Mouse (Mus musculus) kidney, embryonic 14.5 days (tissue): ENCODE results near the gene Man1a2. TPM values are rescaled to one million over a fixed set of nuclear protein-coding genes. Genes with fewer than 3 reads are reported as not detected.

Experiments used
- ATAC-seq: fragments of 200-750 bp; cut with Nextera tagmentation; 2 replicates; pipeline ENCODE4 v1.8.0; 2017; ENCODE audit warnings: moderate number of reproducible peaks, mild to moderate bottlenecking, moderate TSS enrichment, moderate library complexity; ENCODE audit not compliant: low FRiP score, low TSS enrichment
- H3K27ac ChIP-seq: fragments of 300-500 bp; sonication (generic); 2 replicates; pipeline ENCODE4 v1.5.1; 2014; ENCODE audit warnings: low read depth, mild to moderate bottlenecking, low read length, moderate library complexity, mixed read lengths
- H3K27me3 ChIP-seq: fragments of 300-500 bp; sonication (generic); 2 replicates; pipeline ENCODE4 v1.6.1; 2014; ENCODE audit warnings: mild to moderate bottlenecking, low read length; ENCODE audit not compliant: control insufficient read depth, insufficient read depth
- H3K36me3 ChIP-seq: fragments of 300-500 bp; sonication (generic); 2 replicates; pipeline ENCODE4 v1.6.1; 2014; ENCODE audit warnings: low read length, mixed read lengths; ENCODE audit not compliant: control insufficient read depth, insufficient read depth
- H3K4me1 ChIP-seq: fragments of 300-500 bp; sonication (generic); 2 replicates; pipeline ENCODE4 v1.6.1; 2014; ENCODE audit warnings: low read length, mixed read lengths; ENCODE audit not compliant: control insufficient read depth, insufficient read depth
- H3K4me2 ChIP-seq: fragments of 300-500 bp; sonication (generic); replicated peaks from 2 replicates; pipeline ENCODE4 v1.6.1; 2014; ENCODE audit warnings: low read depth, mild to moderate bottlenecking, low read length
- H3K4me3 ChIP-seq: fragments of 300-500 bp; sonication (generic); 2 replicates; pipeline ENCODE4 v1.5.1; 2014; ENCODE audit warnings: mild to moderate bottlenecking, low read length
- H3K9ac ChIP-seq: fragments of 300-500 bp; sonication (generic); 2 replicates; pipeline ENCODE4 v1.6.1; 2014; ENCODE audit warnings: low read depth, mild to moderate bottlenecking, low read length, moderate library complexity
- H3K9me3 ChIP-seq: fragments of 300-500 bp; sonication (generic); 2 replicates; pipeline ENCODE4 v1.6.1; 2016; ENCODE audit warnings: low read length; ENCODE audit not compliant: control insufficient read depth
- WGBS: fragments of 180-500 bp; shearing (Covaris S2); extraction: QIAGEN DNeasy Blood & Tissue Kit; methylation state at CpG from one replicate; pipeline ENCODE4 v1.1.7; 2014; 5-methylcytosine and 5-hydroxymethylcytosine counted together
- polyA plus RNA-seq: library from polyadenylated mRNA; unstranded; fragments of >200 nt; fragmentation: Nextera tagmentation; extraction: Ambion mirVana; gene quantifications from 2 replicates; pipeline ENCODE4 v1.2.1, GENCODE M21; 2014

The Man1a2 gene
- polyA plus RNA-seq, 1 experiment from 2014 or later = 102 TPM

DNA sequence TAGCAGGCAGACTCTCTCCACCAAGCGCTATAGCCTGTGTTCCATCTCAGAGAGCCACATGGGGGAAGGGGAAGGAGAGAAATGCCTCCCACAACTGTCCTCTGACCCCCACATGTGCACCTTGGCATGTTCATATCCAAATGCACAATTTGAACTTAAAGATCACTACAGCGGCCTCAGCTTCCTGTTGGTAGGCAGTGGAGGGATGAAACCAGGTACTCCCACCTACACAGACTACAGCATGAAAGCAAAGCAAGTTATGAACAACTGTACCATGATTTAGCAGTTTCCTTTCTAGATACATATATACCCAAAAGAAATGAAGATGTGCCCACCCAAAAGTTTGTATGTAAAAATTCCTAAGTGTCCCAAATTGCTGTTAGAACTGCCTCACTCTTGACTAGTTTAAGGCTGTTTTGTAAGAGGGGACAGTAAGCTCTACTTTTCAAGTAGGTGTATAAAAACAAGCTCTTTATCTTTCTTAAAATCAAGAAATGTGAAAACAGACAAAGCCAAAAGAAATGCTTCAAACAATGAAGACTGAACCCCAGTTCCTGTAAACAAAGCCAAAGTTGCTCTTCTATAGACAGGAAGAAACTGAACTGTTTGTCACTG, 123.6 kb downstream of the Man1a2 start:
- Histone ChIP-seq H3K36me3 (no peaks in the 10 kb centered on the region; the same call in 1 of the 2 replicates), H3K9me3 (no peaks in the 10 kb centered on the region), H3K4me2 (no peak overlapping the region), H3K27me3 (no peaks in the 10 kb centered on the region), H3K4me1 (no peaks in the 10 kb centered on the region), H3K9ac (no peak overlapping the region), H3K27ac (no peak overlapping the region), H3K4me3 (no peak overlapping the region)
- no peak for ATAC-seq
- WGBS = 100% methylated on average over 2 of the region's 2 CpGs

DNA sequence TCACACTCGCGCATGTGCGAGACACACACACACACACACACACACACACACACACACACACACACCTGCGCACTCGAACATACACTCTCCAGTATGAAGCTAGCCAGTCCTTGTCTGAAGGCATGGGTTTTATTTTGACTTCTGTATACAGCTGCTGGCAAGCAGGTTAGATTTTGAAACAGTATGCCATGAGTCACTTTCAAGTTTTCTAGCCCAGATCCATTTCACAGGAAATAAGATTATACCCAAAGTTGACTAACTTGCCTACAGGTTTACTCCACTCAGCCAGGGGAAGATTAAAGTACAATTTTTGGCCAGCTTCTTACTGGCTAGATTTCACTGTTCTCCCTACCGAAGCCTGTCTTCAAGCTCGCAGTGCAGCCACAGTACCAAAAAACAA, 125.9 kb downstream of the Man1a2 start:
- Histone ChIP-seq H3K27ac (no peak overlapping the region), H3K36me3 (no peaks in the 10 kb centered on the region), H3K27me3 (no peaks in the 10 kb centered on the region), H3K4me1 (no peaks in the 10 kb centered on the region), H3K4me2 (no peak overlapping the region), H3K4me3 (no peak overlapping the region), H3K9me3 (no peaks in the 10 kb centered on the region), H3K9ac (no peak overlapping the region)
- no peak for ATAC-seq
- WGBS = 96% methylated on average over 7 of the region's 7 CpGs

DNA sequence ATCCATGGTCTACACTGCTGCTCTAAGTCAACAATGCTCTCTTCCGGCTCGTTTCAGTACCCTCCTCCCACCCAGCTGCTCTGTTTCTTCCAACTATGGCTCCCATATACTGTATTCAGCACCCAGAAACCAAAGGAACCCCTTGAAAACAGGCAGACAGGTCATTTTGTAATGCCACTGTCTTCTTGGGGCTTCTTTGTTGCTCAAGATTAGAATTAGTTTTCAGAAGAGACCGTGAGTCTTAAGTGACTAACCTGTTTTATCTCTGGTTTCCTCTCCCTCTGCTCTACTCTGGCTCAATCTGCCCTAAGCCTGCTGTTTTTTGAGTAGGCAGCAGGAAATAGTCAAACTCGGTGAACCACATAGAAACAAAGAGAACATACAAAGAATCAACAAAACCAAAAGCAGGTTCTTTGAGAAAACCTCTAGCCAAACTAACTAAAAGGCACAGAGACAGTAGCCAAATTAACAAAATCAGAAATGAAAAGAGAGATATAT, 127.0 kb downstream of the Man1a2 start:
- H3K27me3 ChIP-seq = no peaks in the 10 kb centered on the region
- no peak overlapping the region for H3K9ac ChIP-seq
- H3K4me3 ChIP-seq = no peak overlapping the region
- 68% methylated on average over 4 of the region's 4 CpGs for WGBS
- H3K4me2 ChIP-seq = no peak overlapping the region
- no peak for ATAC-seq
- no peaks in the 10 kb centered on the region for H3K4me1 ChIP-seq
- H3K27ac ChIP-seq = no peak overlapping the region
- no peaks in the 10 kb centered on the region for H3K9me3 ChIP-seq
- H3K36me3 ChIP-seq = no peaks in the 10 kb centered on the region

DNA sequence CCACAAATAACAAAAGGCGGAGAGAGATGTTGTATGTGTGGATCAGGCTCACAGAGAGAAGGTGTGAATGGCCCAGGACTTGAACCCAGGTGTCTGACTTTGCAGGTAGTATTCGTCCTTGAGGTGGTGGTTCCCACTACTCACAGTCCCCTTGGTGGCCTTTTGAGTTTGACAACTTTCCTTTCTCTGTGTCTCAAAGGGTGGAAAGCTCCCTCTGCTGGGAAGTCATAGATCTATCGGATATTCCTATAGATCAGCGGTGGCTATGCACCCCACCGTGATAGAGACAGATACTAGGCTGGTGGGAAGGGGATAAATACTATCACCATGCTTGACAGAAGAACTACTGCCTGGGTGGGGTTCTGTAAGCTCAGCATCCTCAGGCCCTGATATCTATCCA, 130.5 kb downstream of the Man1a2 start:
- no peaks in the 10 kb centered on the region for H3K27me3 ChIP-seq
- H3K4me1 ChIP-seq = no peaks in the 10 kb centered on the region
- H3K9ac ChIP-seq = no peak overlapping the region
- no peak for ATAC-seq
- no peak overlapping the region for H3K4me3 ChIP-seq
- WGBS = 54% methylated on average over 5 of the region's 5 CpGs
- no peak overlapping the region for H3K4me2 ChIP-seq
- H3K36me3 ChIP-seq = no peaks in the 10 kb centered on the region
- H3K9me3 ChIP-seq = no peaks in the 10 kb centered on the region
- no peak overlapping the region for H3K27ac ChIP-seq

DNA sequence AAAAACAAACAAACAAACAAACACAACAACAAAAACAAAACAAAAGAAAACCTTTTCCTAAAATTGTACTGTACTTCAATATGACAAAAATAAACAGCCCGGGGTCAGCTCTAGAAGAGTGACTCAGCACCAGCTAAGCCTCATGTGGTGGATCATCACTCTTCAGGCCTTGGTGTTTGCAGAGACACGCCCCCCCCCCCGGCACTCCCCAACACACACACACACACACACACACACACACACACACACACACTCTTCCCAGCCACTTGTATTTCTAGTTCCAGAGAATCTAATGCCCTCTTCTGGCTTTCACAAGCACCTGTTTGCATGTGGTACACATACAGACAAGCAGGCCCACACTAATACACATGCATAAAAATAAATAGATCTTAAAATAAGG, 133.1 kb downstream of the Man1a2 start:
- no peak overlapping the region for H3K4me3 ChIP-seq
- H3K36me3 ChIP-seq = no peaks in the 10 kb centered on the region
- WGBS = 100% methylated on average over 1 of the region's 3 CpGs
- H3K4me1 ChIP-seq = no peaks in the 10 kb centered on the region
- ATAC-seq = no peak
- no peaks in the 10 kb centered on the region for H3K27me3 ChIP-seq
- no peaks in the 10 kb centered on the region for H3K9me3 ChIP-seq
- H3K9ac ChIP-seq = no peak overlapping the region
- H3K27ac ChIP-seq = no peak overlapping the region
- H3K4me2 ChIP-seq = no peak overlapping the region

DNA sequence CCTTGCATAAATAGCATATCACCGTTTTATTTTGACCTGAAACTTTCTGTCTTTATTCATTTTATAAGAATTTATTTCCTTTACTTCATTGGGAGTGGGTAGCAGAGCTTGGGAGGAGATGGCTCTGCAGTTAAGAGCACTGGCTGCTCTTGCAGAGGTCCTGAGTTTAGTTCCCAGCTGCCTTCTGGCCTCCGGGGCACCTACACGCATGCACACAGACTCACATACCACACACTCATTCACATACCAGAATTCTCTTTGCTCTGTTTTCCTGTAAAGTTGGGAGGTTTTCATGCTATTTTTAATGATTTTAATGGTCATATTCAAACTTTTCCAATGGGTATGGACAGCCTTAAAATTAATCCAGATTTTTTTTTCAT, 137.4 kb downstream of the Man1a2 start:
- 79% methylated on average over 3 of the region's 3 CpGs for WGBS
- no peaks in the 10 kb centered on the region for H3K27me3 ChIP-seq
- H3K36me3 ChIP-seq = no peaks in the 10 kb centered on the region
- H3K4me1 ChIP-seq = no peaks in the 10 kb centered on the region
- no peak overlapping the region for H3K4me2 ChIP-seq
- H3K27ac ChIP-seq = no peak overlapping the region
- no peak overlapping the region for H3K9ac ChIP-seq
- no peaks in the 10 kb centered on the region for H3K9me3 ChIP-seq
- H3K4me3 ChIP-seq = no peak overlapping the region
- ATAC-seq = no peak

DNA sequence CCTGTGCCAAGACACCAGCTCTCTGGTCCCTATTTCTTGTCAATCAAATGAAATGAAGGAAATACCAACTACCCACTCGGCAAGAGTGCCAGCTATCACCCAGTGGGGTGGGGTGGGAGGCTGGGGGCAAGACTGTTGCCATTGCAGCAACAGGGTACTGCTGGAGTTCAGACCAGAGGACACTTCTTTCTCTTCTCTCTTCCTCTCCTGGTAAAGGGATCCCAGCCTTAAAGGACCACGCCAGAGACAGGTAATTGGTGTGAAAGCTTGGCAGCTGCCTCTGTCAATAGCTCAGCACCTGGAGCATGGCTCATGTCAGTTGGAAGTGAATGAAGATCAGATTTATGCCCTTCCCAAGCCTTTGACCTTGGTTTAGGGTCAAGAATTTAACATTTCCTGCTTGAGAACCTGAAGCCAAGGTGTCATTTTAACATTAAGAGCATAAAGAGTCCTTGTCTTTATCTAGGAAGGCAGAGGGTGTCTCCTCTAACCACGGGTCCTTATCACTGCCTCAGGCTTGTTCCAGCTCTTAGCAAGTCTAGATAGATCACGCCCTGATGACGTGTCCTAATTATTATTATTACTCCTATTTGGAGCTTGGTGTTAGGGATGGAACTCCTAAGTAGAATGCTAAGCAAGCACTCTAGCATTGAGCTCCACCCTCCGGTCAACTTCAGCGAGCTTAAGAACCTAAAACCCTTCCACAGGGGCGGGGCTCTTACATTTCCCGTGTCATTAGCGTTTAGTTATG, 138.0 kb downstream of the Man1a2 start:
- H3K4me1 ChIP-seq = no peaks in the 10 kb centered on the region
- ATAC-seq = no peak
- no peak overlapping the region for H3K4me3 ChIP-seq
- no peak overlapping the region for H3K4me2 ChIP-seq
- WGBS = 76% methylated on average over 10 of the region's 10 CpGs
- no peaks in the 10 kb centered on the region for H3K9me3 ChIP-seq
- H3K9ac ChIP-seq = no peak overlapping the region
- H3K27me3 ChIP-seq = no peaks in the 10 kb centered on the region
- no peaks in the 10 kb centered on the region for H3K36me3 ChIP-seq
- no peak overlapping the region for H3K27ac ChIP-seq

DNA sequence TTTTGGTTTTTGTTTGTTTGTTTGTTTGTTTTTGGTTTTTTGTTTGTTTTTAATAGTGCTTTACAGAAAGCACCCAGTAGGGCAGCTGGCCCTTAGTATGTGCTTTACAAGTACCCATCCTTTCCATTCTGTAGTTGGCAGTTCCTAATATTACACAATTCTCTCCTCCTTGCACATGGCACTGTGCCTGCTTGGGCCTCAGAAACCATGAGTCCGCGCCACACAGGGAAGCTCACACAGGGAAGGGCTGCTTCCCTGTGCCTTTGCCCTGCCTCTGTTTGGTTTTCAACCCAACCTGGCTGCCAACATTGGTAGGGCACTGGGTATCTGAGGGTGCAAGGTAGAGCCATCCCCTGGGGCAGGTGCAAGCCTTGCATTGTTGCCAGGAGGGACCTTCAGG, 148.6 kb downstream of the Man1a2 start:
- Histone ChIP-seq H3K9ac (no peak overlapping the region), H3K4me1 (no peaks in the 10 kb centered on the region), H3K4me3 (no peak overlapping the region), H3K27ac (no peak overlapping the region), H3K36me3 (no peaks in the 10 kb centered on the region), H3K4me2 (no peak overlapping the region), H3K9me3 (no peaks in the 10 kb centered on the region), H3K27me3 (no peaks in the 10 kb centered on the region)
- no peak for ATAC-seq
- 95% methylated on average over 2 of the region's 2 CpGs for WGBS

DNA sequence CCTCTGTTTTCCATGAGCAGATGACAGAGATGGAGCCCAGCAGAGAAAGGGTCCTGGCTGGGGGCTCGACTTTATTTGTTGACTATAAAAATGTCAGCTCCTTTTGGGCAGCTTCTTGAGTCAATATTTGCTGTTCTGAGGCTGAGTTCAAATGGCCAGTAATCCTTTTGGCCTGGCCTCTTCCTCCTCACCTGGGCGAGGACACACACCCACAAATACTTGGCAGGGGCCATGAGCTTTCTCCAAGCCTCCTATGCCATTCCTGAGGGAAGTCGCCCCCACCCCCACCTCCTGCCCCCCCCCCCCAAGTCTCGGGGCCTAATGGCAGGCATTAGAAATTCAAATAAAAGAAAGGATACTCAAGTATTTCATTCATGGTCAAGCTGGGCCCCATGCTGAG, 149.4 kb downstream of the Man1a2 start:
- ATAC-seq = no peak
- WGBS = 76% methylated on average over 4 of the region's 4 CpGs

More for the DNA sequence above, 149.4 kb downstream of the Man1a2 start:
- H3K4me2 ChIP-seq = no peak overlapping the region
- H3K36me3 ChIP-seq = no peaks in the 10 kb centered on the region
- H3K27ac ChIP-seq = no peak overlapping the region
- H3K27me3 ChIP-seq = no peaks in the 10 kb centered on the region
- H3K9me3 ChIP-seq = no peaks in the 10 kb centered on the region
- no peaks in the 10 kb centered on the region for H3K4me1 ChIP-seq
- H3K9ac ChIP-seq = no peak overlapping the region
- no peak overlapping the region for H3K4me3 ChIP-seq
